Mouse (Mus musculus) adrenal gland, adult 18-20 months (tissue): Measurements from ENCODE around the gene Gm11146. TPM values are rescaled to one million over a fixed set of nuclear protein-coding genes. Genes with fewer than 3 reads are reported as not detected.

ENCODE experiments used
- DNase-seq, 2 experiments: peaks; one replicate each; pipeline ENCODE4 v3.0.0; 2021 to 2022; ENCODE audit warnings: low spot score in 2 of 2
- microRNA-seq, 2 experiments: library from miRNA; unstranded; fragments of <30 nt; microRNA quantifications; one replicate each; pipeline ENCODE4 v1.2.0; 2021; ENCODE audit warnings: borderline number of aligned reads in 2 of 2
- total RNA-seq, 2 experiments: library from RNA; stranded (reverse); gene quantifications; 1 replicate in 1 of 2; 2 replicates in 1 of 2; pipeline ENCODE4 v1.2.3; 2021

Gm11146 gene
- total RNA-seq, 2 experiments from 2014 or later: not detected

GRCm38 (mm10) chr16:77562852-77563251 lies 39.0 kb downstream of the Gm11146 start:
- DNase-seq: no peak

GRCm38 (mm10) chr16:77556446-77557105 lies 45.3 kb downstream of the Gm11146 start:
- no peak for DNase-seq

GRCm38 (mm10) chr16:77551051-77551450 lies 50.8 kb downstream of the Gm11146 start:
- DNase-seq: no peak

Small RNA genes within 50 kb of the gene (microRNA-seq; reads per million reads assigned to microRNA genes)
- gene Mir125b-2 (186 to 339 reads per million in 2 experiments), gene Mir99a (13,334 to 18,505 reads per million in 2 experiments), gene Mirlet7c-1 (815 to 984 reads per million in 2 experiments)
